Mouse (Mus musculus) intestine, embryonic 15.5 days (tissue): Measurements from ENCODE around the gene Gm17359. TPM values are rescaled to one million over a fixed set of nuclear protein-coding genes. Genes with fewer than 3 reads are reported as not detected.

Experiments
- ATAC-seq: fragments of 200-750 bp; cut with Nextera tagmentation; 2 replicates; pipeline ENCODE4 v1.8.0; 2017; ENCODE audit warnings: moderate TSS enrichment, moderate library complexity
- H3K27ac ChIP-seq: fragments of 300-500 bp; sonication (generic); 2 replicates; pipeline ENCODE4 v1.5.1; 2015; ENCODE audit warnings: mild to moderate bottlenecking, inconsistent platforms
- H3K27me3 ChIP-seq: fragments of 300-500 bp; sonication (generic); replicated peaks from 2 replicates; pipeline ENCODE4 v1.6.1; 2015; ENCODE audit warnings: inconsistent platforms
- H3K36me3 ChIP-seq: fragments of 300-500 bp; sonication (generic); 2 replicates; pipeline ENCODE4 v1.6.1; 2015; ENCODE audit warnings: inconsistent platforms
- H3K4me1 ChIP-seq: fragments of 300-500 bp; sonication (generic); replicated peaks from 2 replicates; pipeline ENCODE4 v1.6.1; 2015; ENCODE audit warnings: inconsistent platforms
- H3K4me2 ChIP-seq: fragments of 300-500 bp; sonication (generic); replicated peaks from 2 replicates; pipeline ENCODE4 v1.6.1; 2015; ENCODE audit warnings: mild to moderate bottlenecking, inconsistent platforms
- H3K4me3 ChIP-seq: fragments of 300-500 bp; sonication (generic); replicated peaks from 2 replicates; pipeline ENCODE4 v1.5.1; 2015; ENCODE audit warnings: inconsistent platforms
- H3K9ac ChIP-seq: fragments of 300-500 bp; sonication (generic); 2 replicates; pipeline ENCODE4 v1.6.1; 2015; ENCODE audit warnings: inconsistent platforms
- H3K9me3 ChIP-seq: fragments of 300-500 bp; sonication (generic); 2 replicates; pipeline ENCODE4 v1.6.1; 2016; ENCODE audit warnings: inconsistent platforms
- WGBS: fragments of 180-500 bp; shearing (Covaris S2); methylation state at CpG from one replicate; pipeline ENCODE4 v1.1.7; 2015; 5-methylcytosine and 5-hydroxymethylcytosine counted together
- polyA plus RNA-seq: library from polyadenylated mRNA; unstranded; fragments of >200 nt; fragmentation: Nextera tagmentation; extraction: Ambion mirVana; gene quantifications from 2 replicates; pipeline ENCODE4 v1.2.1, GENCODE M21; 2015

The Gm17359 gene
- polyA plus RNA-seq, 1 experiment from 2014 or later = not detected

DNA sequence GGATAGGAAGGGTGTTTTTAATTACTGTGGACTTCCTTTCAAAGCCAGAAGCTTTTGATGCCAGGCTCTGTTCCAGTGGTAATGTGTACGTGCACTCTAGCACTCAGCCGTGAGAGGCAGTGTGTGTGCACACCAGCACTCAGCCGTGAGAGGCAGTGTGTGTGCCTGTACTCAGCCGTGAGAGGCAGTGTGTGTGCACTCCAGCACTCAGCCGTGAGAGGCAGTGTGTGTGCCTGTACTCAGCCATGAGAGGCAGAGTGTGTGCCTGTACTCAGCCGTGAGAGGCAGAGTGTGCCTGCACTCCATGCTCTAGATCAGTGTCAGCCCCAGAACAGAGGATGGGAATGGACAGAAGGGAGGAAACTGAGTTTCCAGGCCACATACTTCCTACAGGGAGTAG, 160.2 kb downstream of the Gm17359 start:
- Histone ChIP-seq H3K36me3 (no peaks in the 10 kb centered on the region; the same call in 1 of the 2 replicates), H3K9ac (no peak overlapping the region), H3K27me3 (no peaks in the 10 kb centered on the region), H3K4me3 (no peak overlapping the region), H3K4me2 (no peak overlapping the region), H3K9me3 (no peaks in the 10 kb centered on the region), H3K4me1 (no peaks in the 10 kb centered on the region), H3K27ac (no peak overlapping the region)
- 82% methylated on average over 6 of the region's 6 CpGs for WGBS
- ATAC-seq = no peak

DNA sequence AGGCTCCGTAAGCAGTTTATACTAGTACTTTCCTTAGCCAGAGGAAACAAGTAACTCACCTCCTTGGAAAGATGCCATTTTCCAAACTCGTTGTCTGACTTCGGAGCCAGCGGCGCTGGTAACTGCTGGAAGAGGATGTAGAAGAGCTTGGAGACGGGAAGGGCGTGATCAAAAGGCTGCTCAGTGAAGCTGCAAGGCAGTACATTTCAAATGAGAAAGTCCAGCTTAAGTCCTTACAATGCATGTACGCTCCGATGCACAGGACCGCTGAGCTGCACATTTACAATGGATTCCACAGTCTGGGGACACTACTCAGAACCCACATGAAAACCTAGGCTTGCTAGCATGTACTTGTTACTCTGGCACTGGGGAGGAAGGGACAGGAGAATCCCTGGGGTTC, 163.8 kb downstream of the Gm17359 start:
- no peak overlapping the region for H3K9ac ChIP-seq
- H3K4me3 ChIP-seq = no peak overlapping the region
- H3K27ac ChIP-seq = no peak overlapping the region
- H3K36me3 ChIP-seq = no peaks in the 10 kb centered on the region; the same call in 1 of the 2 replicates
- no peak for ATAC-seq
- 77% methylated on average over 10 of the region's 10 CpGs for whole genome bisulfite sequencing
- H3K4me1 ChIP-seq = no peaks in the 10 kb centered on the region
- no peaks in the 10 kb centered on the region for H3K27me3 ChIP-seq
- H3K9me3 ChIP-seq = no peaks in the 10 kb centered on the region
- no peak overlapping the region for H3K4me2 ChIP-seq

DNA sequence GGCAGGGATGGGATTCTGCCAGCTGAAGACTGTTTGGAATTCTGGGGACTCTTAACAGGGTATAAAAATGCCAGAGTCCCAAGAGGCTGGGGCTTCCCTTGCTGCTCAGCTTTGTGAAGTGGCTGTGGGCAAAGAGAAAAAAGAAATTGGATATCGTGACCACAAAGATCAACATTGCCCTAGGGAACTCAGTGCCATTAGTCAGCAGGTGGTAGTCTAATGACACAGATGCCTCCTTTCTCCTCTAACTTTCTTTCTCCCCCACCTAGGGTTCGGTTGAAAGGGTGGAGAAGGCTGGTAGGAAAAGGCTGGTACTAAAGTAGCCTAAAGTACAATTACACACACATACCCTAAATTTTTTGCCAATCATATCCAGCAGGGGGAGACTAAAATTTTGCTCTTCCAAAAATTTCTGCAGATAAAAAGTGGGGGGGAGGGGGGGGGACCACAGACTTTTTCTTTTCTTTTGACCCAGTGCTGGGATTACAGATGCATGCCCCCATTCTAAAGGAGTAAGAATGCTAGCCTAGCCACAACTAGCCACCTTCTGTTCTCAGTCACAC, 164.8 kb downstream of the Gm17359 start:
- no peak for ATAC-seq
- H3K9ac ChIP-seq = no peak overlapping the region
- H3K27ac ChIP-seq = no peak overlapping the region
- WGBS = 84% methylated on average over 2 of the region's 2 CpGs
- H3K36me3 ChIP-seq = no peaks in the 10 kb centered on the region; the same call in 1 of the 2 replicates
- no peak overlapping the region for H3K4me2 ChIP-seq
- no peak overlapping the region for H3K4me3 ChIP-seq
- H3K27me3 ChIP-seq = no peaks in the 10 kb centered on the region
- no peaks in the 10 kb centered on the region for H3K9me3 ChIP-seq
- no peaks in the 10 kb centered on the region for H3K4me1 ChIP-seq

Other genes starting within 250 kb of the Gm17359 start
- 4.4 TPM in 2 replicates for gene Rapgef2, start 50.1 kb upstream of the Gm17359 start, polyA plus RNA-seq
- 3.3 and 3.9 TPM in 2 replicates for gene Fnip2, start 231.1 kb downstream of the Gm17359 start, polyA plus RNA-seq